Mouse (Mus musculus) G1E-ER4 (cell line): ENCODE data around the gene Slc26a3. TPM values are rescaled to one million over a fixed set of nuclear protein-coding genes. Genes with fewer than 3 reads are reported as not detected.

Experiments used
- GATA1 ChIP-seq: IDR thresholded peaks from one replicate; pipeline ENCODE4 v1.8.0; 2012; ENCODE audit warnings: low read length, inconsistent platforms
- polyA plus RNA-seq: library from polyadenylated mRNA; stranded (reverse); fragments of >175 nt; gene quantifications from 2 replicates; pipeline ENCODE4 v1.2.3, GENCODE M21; 2012

Gene Slc26a3
- polyA plus RNA-seq, 1 experiment = not detected

GRCm38 (mm10) chr12:31395895-31396294, 5.2 kb downstream of the Slc26a3 start:
- TF ChIP-seq GATA1 = no peak

GRCm38 (mm10) chr12:31397709-31398108, 7.0 kb downstream of the Slc26a3 start:
- TF ChIP-seq GATA1 = no peak

- no peak for TF ChIP-seq GATA1
Observed at GRCm38 (mm10) chr12:31400821-31401220, 10.2 kb downstream of the Slc26a3 start.

GRCm38 (mm10) chr12:31401930-31402329, 11.3 kb downstream of the Slc26a3 start:
- no peak for TF ChIP-seq GATA1

DNA sequence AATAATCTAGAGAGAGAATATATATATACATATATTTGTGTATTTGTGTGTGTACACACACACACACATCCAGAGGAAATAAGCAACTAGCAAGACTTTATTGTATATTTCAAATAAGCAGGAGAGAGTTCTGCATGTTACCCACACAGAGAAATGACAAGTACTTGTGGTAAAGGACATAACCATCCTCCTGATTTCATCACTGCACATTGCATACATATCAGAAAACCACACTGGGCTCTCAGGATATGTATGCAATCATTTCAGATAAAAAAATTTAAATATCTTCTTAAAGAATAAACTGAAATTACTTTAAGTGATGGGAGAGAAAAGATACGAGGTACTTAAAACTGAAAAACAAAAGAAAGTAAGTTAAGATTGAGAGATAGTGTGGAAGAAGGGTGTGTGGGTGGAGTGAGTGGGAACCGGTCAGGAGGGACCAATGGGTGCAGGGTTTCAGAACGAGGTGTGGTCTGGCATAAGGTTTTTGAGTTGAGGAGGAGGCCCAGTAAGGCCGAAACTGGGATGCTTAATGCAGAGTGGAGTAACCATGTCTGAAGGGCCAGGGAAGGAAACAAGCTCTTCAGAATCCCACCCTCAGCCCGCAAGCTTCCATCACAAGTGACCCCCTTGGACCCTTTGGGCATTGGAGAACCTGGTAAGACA, 14.0 kb downstream of the Slc26a3 start:
- no peak for TF ChIP-seq GATA1

GRCm38 (mm10) chr12:31415971-31416370, 25.3 kb downstream of the Slc26a3 start:
- TF ChIP-seq GATA1 = no peak

- no peak for TF ChIP-seq GATA1
Observed at GRCm38 (mm10) chr12:31421901-31422574, 31.4 kb downstream of the Slc26a3 start.

DNA sequence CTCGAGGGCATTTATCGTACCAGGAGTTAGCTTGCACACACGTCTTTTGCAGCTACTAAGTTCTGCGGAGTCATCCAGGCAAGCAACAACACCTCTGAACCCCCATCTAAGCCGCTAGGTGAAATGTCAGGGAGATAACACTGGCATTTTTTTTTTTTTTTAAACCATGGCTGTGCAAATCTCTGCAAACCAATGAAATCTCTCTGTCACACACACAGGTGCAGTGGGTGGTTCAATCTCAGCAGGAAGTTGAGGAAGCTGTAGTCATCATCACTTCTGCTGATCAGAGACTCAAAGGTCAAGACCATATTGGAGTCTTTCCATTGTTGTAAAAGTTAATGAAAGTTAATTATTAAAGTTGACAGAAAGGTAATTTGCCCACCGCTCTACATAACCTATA, 47.1 kb downstream of the Slc26a3 start:
- no peak for TF ChIP-seq GATA1

- TF ChIP-seq GATA1 = no peak
Observed at GRCm38 (mm10) chr12:31439612-31440011, 48.9 kb downstream of the Slc26a3 start.

DNA sequence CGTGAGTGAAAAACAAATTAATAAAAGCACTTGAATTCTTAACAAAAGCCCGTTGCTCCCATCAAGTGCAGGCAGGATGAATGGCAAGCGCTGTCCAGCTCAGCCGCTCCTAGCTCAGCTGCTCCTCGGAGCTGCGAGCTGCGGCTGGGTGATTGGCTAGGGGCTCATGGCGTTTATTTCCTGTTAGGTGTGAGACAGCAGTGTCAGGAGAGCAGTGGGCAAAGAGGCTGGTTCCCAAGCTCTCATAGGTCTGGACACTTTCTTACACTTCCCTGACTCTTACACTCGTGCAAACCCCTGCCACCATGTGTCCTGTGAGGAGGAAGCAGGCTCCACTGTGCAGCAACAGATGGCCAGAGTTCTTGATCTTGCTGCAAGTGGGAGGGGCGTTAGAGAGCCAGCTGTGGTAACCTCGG, 53.5 kb downstream of the Slc26a3 start:
- TF ChIP-seq GATA1 = no peak

DNA sequence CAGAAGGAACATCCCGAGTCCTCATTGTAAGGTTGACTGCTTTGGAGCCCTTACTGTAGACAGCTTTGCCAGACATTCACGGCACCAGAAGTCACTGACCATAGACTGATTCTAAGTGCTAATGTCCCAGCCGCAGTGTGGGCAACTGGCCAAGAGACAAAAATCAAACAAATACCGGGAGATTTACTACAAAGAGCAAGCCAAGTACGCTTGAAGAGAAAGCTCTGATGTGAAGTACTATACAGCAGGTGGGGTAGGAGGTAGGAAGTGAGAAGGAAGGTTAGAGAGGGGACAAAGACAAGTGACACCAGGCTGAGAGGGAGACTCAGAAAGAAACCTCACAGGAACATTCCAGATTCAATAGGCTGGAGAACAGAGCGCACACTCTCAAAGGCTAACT, 54.2 kb downstream of the Slc26a3 start:
- no peak for TF ChIP-seq GATA1

GRCm38 (mm10) chr12:31449341-31449740, 58.7 kb downstream of the Slc26a3 start:
- no peak for TF ChIP-seq GATA1

- no peak for TF ChIP-seq GATA1
Observed at GRCm38 (mm10) chr12:31456271-31456670, 65.6 kb downstream of the Slc26a3 start.

- no peak for TF ChIP-seq GATA1
Observed at GRCm38 (mm10) chr12:31458474-31458873, 67.8 kb downstream of the Slc26a3 start.

GRCm38 (mm10) chr12:31461371-31461770, 70.7 kb downstream of the Slc26a3 start:
- TF ChIP-seq GATA1 = no peak

DNA sequence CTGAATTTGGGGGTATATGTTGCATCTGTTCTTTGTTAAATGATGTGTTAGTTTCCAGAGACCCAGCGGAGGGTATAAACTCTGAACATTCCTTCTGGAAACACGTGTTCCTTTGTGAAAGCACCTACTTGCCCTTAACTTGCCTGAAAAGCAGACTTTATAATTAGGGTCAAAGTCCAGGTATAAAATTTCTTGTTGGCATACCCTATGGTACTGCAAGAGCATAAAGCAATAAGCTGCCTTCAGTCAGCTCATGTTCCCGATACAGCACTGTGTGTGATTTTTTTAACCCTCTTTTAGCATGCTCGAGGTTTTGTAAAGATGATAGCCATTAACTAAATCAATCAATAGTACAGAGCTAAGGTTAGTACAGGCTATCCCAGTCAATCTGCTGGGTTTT, 71.9 kb downstream of the Slc26a3 start:
- TF ChIP-seq GATA1 = no peak

DNA sequence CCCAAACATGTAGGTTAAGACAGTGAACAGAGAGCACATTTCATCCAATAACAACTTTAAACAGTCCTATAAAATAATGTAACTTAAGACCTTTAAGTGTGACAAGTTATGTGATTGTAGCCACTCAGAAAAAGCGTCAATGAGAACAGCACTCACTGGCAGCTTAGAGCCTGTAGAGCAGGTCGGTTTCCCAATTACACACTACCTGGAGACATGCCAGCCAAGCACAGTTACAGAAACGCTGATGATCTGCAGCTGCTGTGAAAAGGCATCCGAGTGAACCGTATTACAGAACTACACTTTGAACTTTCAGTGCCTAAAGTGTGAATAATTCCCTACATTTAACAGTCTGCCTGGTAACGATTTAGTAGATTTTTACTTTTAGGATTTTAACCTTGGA, 95.8 kb downstream of the Slc26a3 start:
- TF ChIP-seq GATA1 = no peak
